Mouse (Mus musculus): Measurements from ENCODE around the gene Hoxd9.

Gene Hoxd9

GRCm38 (mm10) chr2:74668370-74669229, 28.9 kb upstream of the Hoxd9 start:
- DNase-seq: peak in 1 of 2 experiments; percentile 37

- no peak for DNase-seq
Observed at GRCm38 (mm10) chr2:74669230-74669578, 28.3 kb upstream of the Hoxd9 start.

- no peak for DNase-seq
Observed at GRCm38 (mm10) chr2:74669650-74670235, 27.8 kb upstream of the Hoxd9 start.

- DNase-seq: no peak
Observed at GRCm38 (mm10) chr2:74670632-74671188, 26.8 kb upstream of the Hoxd9 start.

GRCm38 (mm10) chr2:74671847-74672246, 25.7 kb upstream of the Hoxd9 start:
- DNase-seq: no peak

- peak; percentile 65 to 73 for DNase-seq
Observed at GRCm38 (mm10) chr2:74672481-74673362, 24.8 kb upstream of the Hoxd9 start.

- DNase-seq: no peak
Observed at GRCm38 (mm10) chr2:74673835-74674425, 23.6 kb upstream of the Hoxd9 start.

- DNase-seq: no peak
Observed at GRCm38 (mm10) chr2:74674881-74675665, 22.5 kb upstream of the Hoxd9 start, which contains the start of gene Hoxd12. TSS of gene Hoxd12 (plus strand) at chr2:74675013.

- no peak for DNase-seq
Observed at GRCm38 (mm10) chr2:74675666-74676282, 21.8 kb upstream of the Hoxd9 start.

GRCm38 (mm10) chr2:74676376-74677052, 21.0 kb upstream of the Hoxd9 start:
- no peak for DNase-seq

GRCm38 (mm10) chr2:74677106-74677505, 20.4 kb upstream of the Hoxd9 start:
- DNase-seq: no peak

- DNase-seq: no peak
Observed at GRCm38 (mm10) chr2:74678891-74679595, 18.5 kb upstream of the Hoxd9 start, which contains the start of gene Hoxd11. TSS of gene Hoxd11 (plus strand) at chr2:74679557.

GRCm38 (mm10) chr2:74679596-74679971, 17.9 kb upstream of the Hoxd9 start:
- no peak for DNase-seq

- DNase-seq: no peak
Observed at GRCm38 (mm10) chr2:74679980-74680379, 17.5 kb upstream of the Hoxd9 start.

GRCm38 (mm10) chr2:74680561-74681398, 16.7 kb upstream of the Hoxd9 start:
- no peak for DNase-seq

GRCm38 (mm10) chr2:74681594-74682531, 15.7 kb upstream of the Hoxd9 start:
- no peak for DNase-seq

- DNase-seq: peak in 1 of 2 experiments; percentile 22
Observed at GRCm38 (mm10) chr2:74682796-74683195, 14.7 kb upstream of the Hoxd9 start.

GRCm38 (mm10) chr2:74683471-74683951, 14.0 kb upstream of the Hoxd9 start:
- DNase-seq: no peak
